Mouse (Mus musculus) embryonic facial prominence, embryonic 13.5 days (tissue): ENCODE measurements at regions not wholly inside any gene's neighbourhood (a gene's known extent, or its start where the extent isn't known, plus 50 kb on each side); places are given as distances from the start of the nearest gene placed in this dataset.

ENCODE experiments used
- ATAC-seq: fragments of 200-750 bp; cut with Nextera tagmentation; 2 replicates; pipeline ENCODE4 v1.8.0; 2017; ENCODE audit warnings: low read depth; ENCODE audit not compliant: insufficient number of reproducible peaks, insufficient read depth, low FRiP score, low TSS enrichment
- H3K27ac ChIP-seq: fragments of 300-500 bp; sonication (generic); 2 replicates; pipeline ENCODE4 v1.5.1; 2015; ENCODE audit warnings: moderate library complexity, mild to moderate bottlenecking, inconsistent platforms
- H3K27me3 ChIP-seq: fragments of 300-500 bp; sonication (generic); 2 replicates; pipeline ENCODE4 v1.6.1; 2015; ENCODE audit warnings: mild to moderate bottlenecking, inconsistent platforms
- H3K36me3 ChIP-seq: fragments of 300-500 bp; sonication (generic); 2 replicates; pipeline ENCODE4 v1.6.1; 2015; ENCODE audit warnings: mild to moderate bottlenecking, inconsistent platforms
- H3K4me1 ChIP-seq: fragments of 300-500 bp; sonication (generic); 2 replicates; pipeline ENCODE4 v1.6.1; 2015; ENCODE audit warnings: inconsistent platforms
- H3K4me2 ChIP-seq: fragments of 300-500 bp; sonication (generic); 2 replicates; pipeline ENCODE4 v1.6.1; 2015; ENCODE audit warnings: moderate library complexity, mild to moderate bottlenecking, inconsistent platforms
- H3K4me3 ChIP-seq: fragments of 300-500 bp; sonication (generic); 2 replicates; pipeline ENCODE4 v1.5.1; 2015; ENCODE audit warnings: mild to moderate bottlenecking, inconsistent platforms
- H3K9ac ChIP-seq: fragments of 300-500 bp; sonication (generic); 2 replicates; pipeline ENCODE4 v1.6.1; 2015; ENCODE audit warnings: mild to moderate bottlenecking, inconsistent platforms
- H3K9me3 ChIP-seq: fragments of 300-500 bp; sonication (generic); 2 replicates; pipeline ENCODE4 v1.6.1; 2016; ENCODE audit warnings: inconsistent platforms
- WGBS: fragments of 180-500 bp; shearing (Covaris S2); methylation state at CpG from one replicate; pipeline ENCODE4 v1.1.7; 2015; ENCODE audit warnings: mixed read lengths; 5-methylcytosine and 5-hydroxymethylcytosine counted together

DNA sequence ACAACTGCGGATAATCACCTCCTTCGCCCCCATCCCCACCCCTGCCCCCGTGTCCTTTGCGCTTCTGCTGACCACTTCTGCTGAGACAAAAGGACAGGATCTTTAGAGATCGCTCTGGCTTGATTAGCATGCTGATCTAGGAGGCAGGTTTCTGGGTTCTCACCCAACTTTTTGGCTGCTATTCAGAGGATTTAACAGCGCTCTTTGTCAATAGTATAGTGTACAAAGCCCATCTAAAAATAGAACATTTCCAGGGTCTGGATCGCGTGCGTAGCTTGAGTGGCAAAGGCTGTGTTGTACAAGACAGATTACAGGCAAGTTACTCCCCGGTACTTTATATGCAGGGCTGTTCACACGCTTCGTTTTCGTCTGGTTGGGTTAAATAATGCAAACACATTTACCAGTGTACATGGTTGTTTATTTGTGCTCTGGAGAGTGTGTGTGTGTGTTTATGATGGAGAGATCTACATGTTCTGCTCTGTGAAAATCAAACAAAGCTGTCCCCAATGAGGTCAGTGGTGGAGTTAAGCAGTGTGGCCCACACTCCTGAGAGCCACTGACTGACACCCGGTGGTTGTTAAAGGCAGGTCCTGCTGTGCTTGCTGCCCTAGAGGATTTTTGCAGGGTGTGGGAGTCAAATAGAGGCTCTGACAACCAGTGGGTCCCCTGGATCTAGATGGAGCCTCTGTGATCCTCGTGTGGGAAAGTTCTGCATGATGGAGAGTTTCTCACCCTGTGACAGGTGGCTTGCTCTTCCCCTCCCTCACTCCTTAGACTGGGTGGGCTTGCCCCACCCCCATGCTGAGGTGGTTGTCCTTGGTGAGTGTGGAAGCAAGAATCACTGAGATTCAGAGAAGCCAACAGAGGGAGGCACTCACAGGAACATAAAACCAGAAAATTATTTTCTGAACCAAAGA is 146.5 kb upstream of the Jade1 start:
- H3K27ac ChIP-seq: peak overlapping the region; percentile 8; the same call in 1 of the 2 replicates
- 31% methylated on average over 15 of the region's 15 CpGs for WGBS

GRCm38 (mm10) chr3:41408423-41408820 is 147.1 kb upstream of the Jade1 start:
- peak overlapping the region; percentile 31 for H3K4me3 ChIP-seq
- no peaks in the 10 kb centered on the region for H3K9me3 ChIP-seq
- H3K27me3 ChIP-seq: no peaks in the 10 kb centered on the region
- 11% methylated on average over 14 of the region's 14 CpGs for WGBS
- peak overlapping the region; percentile 66 for H3K4me2 ChIP-seq
- no peak overlapping the region for H3K27ac ChIP-seq
- peaks cover 15% of the 10 kb centered on the region; the same call in 1 of the 2 replicates for H3K4me1 ChIP-seq
- H3K9ac ChIP-seq: peak overlapping the region; percentile 44; the same call in 1 of the 2 replicates
- peak; percentile 71; the same call in 1 of the 2 replicates for ATAC-seq
- no peaks in the 10 kb centered on the region for H3K36me3 ChIP-seq

More for the DNA sequence above, 146.5 kb upstream of the Jade1 start:
- Histone ChIP-seq H3K4me3 (peak overlapping the region; percentile 31), H3K4me2 (peak overlapping the region; percentile 66), H3K9ac (peak overlapping the region; percentile 44; the same call in 1 of the 2 replicates), H3K9me3 (no peaks in the 10 kb centered on the region), H3K4me1 (peaks cover 15% of the 10 kb centered on the region; the same call in 1 of the 2 replicates), H3K27me3 (no peaks in the 10 kb centered on the region), H3K36me3 (no peaks in the 10 kb centered on the region)
- ATAC-seq: 0 out of 2 replicates have a peak, but pooled peaks have one; percentile 59

- 78% methylated on average over 9 of the region's 9 CpGs for WGBS
- Histone ChIP-seq H3K27me3 (no peaks in the 10 kb centered on the region), H3K4me2 (peak overlapping the region; percentile 66), H3K4me3 (peak overlapping the region; percentile 31; the same call in 1 of the 2 replicates), H3K27ac (no peak overlapping the region), H3K4me1 (peaks cover 15% of the 10 kb centered on the region; the same call in 1 of the 2 replicates), H3K9me3 (no peaks in the 10 kb centered on the region), H3K9ac (no peak overlapping the region), H3K36me3 (no peaks in the 10 kb centered on the region)
- no peak; the same call in 1 of the 2 replicates for ATAC-seq
These were observed 147.5 kb upstream of the Jade1 start for GRCm38 (mm10) chr3:41407988-41408387.

GRCm38 (mm10) chr3:41407520-41407919 is 148.0 kb upstream of the Jade1 start:
- 66% methylated on average over 1 of the region's 1 CpGs for WGBS
- Histone ChIP-seq H3K9me3 (no peaks in the 10 kb centered on the region), H3K27me3 (no peaks in the 10 kb centered on the region), H3K4me1 (peaks cover 11% of the 10 kb centered on the region; the same call in 1 of the 2 replicates), H3K27ac (no peak overlapping the region), H3K36me3 (no peaks in the 10 kb centered on the region), H3K4me3 (no peak overlapping the region), H3K4me2 (no peak overlapping the region), H3K9ac (no peak overlapping the region)
- no peak for ATAC-seq

GRCm38 (mm10) chr3:41401881-41402280 is 153.7 kb upstream of the Jade1 start:
- H3K9ac ChIP-seq: no peak overlapping the region
- no peaks in the 10 kb centered on the region for H3K4me1 ChIP-seq
- H3K27me3 ChIP-seq: no peaks in the 10 kb centered on the region
- H3K27ac ChIP-seq: no peak overlapping the region
- H3K4me3 ChIP-seq: no peak overlapping the region
- H3K4me2 ChIP-seq: no peak overlapping the region
- no peaks in the 10 kb centered on the region for H3K36me3 ChIP-seq
- 79% methylated on average over 4 of the region's 4 CpGs for WGBS
- H3K9me3 ChIP-seq: no peaks in the 10 kb centered on the region
- no peak for ATAC-seq

DNA sequence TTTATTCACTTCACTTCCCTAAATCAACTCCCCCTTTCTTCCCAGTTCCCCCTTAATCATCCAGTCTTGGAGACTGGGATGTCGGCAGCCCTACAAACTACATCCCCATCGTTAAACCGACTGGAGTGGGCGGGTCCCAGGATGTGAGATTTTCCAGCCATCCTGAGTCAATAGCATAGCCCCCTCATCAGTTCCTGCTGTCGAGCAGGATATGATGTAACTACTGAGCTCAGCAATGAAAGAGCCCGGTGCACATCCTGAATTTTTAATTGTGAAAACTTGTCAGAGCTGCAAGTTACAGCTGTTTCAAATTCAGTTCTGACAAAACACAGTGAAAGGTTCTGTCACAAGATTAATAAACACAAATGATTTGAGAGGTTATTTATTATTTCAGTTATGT is 165.7 kb upstream of the Jade1 start:
- H3K9me3 ChIP-seq: no peaks in the 10 kb centered on the region
- 55% methylated on average over 6 of the region's 6 CpGs for WGBS
- H3K4me3 ChIP-seq: no peak overlapping the region
- peaks cover 6% of the 10 kb centered on the region; the same call in 1 of the 2 replicates for H3K4me1 ChIP-seq
- H3K27ac ChIP-seq: no peak overlapping the region
- no peak for ATAC-seq
- H3K9ac ChIP-seq: no peak overlapping the region
- 0 out of 2 replicates have a peak, but pooled peaks cover 3% of the 10 kb centered on the region for H3K27me3 ChIP-seq
- H3K4me2 ChIP-seq: no peak overlapping the region
- no peaks in the 10 kb centered on the region for H3K36me3 ChIP-seq

- no peak overlapping the region for H3K4me3 ChIP-seq
- no peak for ATAC-seq
- no peaks in the 10 kb centered on the region for H3K36me3 ChIP-seq
- peaks cover 6% of the 10 kb centered on the region; the same call in 1 of the 2 replicates for H3K4me1 ChIP-seq
- no peak overlapping the region for H3K27ac ChIP-seq
- no peak overlapping the region for H3K4me2 ChIP-seq
- H3K27me3 ChIP-seq: 0 out of 2 replicates have a peak, but pooled peaks cover 3% of the 10 kb centered on the region
- H3K9ac ChIP-seq: no peak overlapping the region
- 55% methylated on average over 9 of the region's 9 CpGs for WGBS
- no peaks in the 10 kb centered on the region for H3K9me3 ChIP-seq
These were observed 167.9 kb upstream of the Jade1 start for GRCm38 (mm10) chr3:41387469-41388212.

DNA sequence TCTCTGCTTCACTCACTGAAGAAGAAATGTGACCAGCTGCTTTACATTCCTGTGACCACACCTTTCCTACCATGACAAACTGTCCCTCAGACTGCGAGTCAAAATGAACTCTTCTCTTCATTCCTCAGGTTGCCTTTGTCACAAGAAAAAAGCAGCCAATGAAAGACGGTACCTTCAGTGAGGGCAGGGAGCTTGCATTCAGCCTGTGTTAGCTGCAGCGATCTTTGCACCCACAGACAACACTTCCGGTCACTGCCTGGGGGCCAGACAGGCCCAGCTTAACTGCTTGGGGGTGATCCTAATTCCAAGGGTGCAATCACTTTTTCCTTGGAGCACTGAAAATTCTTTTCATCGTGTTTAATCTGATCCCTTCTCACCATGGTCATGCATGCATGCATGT is 169.2 kb upstream of the Jade1 start:
- no peak overlapping the region for H3K27ac ChIP-seq
- H3K9ac ChIP-seq: no peak overlapping the region

GRCm38 (mm10) chr3:41384410-41384809 is 171.1 kb upstream of the Jade1 start:
- Histone ChIP-seq H3K9ac (no peak overlapping the region), H3K36me3 (no peaks in the 10 kb centered on the region), H3K27me3 (0 out of 2 replicates have a peak, but pooled peaks cover 3% of the 10 kb centered on the region), H3K4me2 (no peak overlapping the region), H3K4me3 (no peak overlapping the region), H3K27ac (no peak overlapping the region), H3K9me3 (no peaks in the 10 kb centered on the region), H3K4me1 (peaks cover 6% of the 10 kb centered on the region; the same call in 1 of the 2 replicates)
- ATAC-seq: no peak
- WGBS: 72% methylated on average over 10 of the region's 10 CpGs

More for the DNA sequence above, 169.2 kb upstream of the Jade1 start:
- no peaks in the 10 kb centered on the region for H3K9me3 ChIP-seq
- no peaks in the 10 kb centered on the region for H3K36me3 ChIP-seq
- H3K4me3 ChIP-seq: no peak overlapping the region
- H3K27me3 ChIP-seq: 0 out of 2 replicates have a peak, but pooled peaks cover 3% of the 10 kb centered on the region
- peaks cover 6% of the 10 kb centered on the region; the same call in 1 of the 2 replicates for H3K4me1 ChIP-seq
- ATAC-seq: no peak
- 47% methylated on average over 5 of the region's 5 CpGs for WGBS
- H3K4me2 ChIP-seq: no peak overlapping the region

DNA sequence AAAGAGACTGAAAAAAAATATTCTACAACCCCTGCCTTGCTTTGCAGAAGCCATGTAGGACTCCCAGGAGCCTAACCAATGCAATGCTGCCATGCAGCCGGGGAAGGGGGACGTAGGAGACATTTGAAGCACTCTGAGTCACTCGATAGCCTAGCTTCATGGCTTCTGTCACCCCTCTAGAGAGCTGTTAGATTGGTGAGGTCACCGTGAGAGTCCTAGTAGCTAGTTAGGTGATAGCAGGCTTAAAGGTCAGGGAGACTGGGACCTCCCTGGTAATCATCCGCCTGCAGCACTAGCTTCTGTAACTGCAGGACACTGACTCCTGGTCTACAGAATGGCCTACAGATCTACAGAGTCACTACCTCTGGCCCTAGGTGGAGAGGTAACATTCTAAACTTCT is 177.0 kb upstream of the Jade1 start:
- Histone ChIP-seq H3K27me3 (no peaks in the 10 kb centered on the region), H3K36me3 (no peaks in the 10 kb centered on the region), H3K4me3 (no peak overlapping the region), H3K4me2 (no peak overlapping the region), H3K27ac (no peak overlapping the region), H3K4me1 (no peaks in the 10 kb centered on the region), H3K9me3 (no peaks in the 10 kb centered on the region), H3K9ac (no peak overlapping the region)
- ATAC-seq: no peak
- 83% methylated on average over 5 of the region's 5 CpGs for WGBS

DNA sequence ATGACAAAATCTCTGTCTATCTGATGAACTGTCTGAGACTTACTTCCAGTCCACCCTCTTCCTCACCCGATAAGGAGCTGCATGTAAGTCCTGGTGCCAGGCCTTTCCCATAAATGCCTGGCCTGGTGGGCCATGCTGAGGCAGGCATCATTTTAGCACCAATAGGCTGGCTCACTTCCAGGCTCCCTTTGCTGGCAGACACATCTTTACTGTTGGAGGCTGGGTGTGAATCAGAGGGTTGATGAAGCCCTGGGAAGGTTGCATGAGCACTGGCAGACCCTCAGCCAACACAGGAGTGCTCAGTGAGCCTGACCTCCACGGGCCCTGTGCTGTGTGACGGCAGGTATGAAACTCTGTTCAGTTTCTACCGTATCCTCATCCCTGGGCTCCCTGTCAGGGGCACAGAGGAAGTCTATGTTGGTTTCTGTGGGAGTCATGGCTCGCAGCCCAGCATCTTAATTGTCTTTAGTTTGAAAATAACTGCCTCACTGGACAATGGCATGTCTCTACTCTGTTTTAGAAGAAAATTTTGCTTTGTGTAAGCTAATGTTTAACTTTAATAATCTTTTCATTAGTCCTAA is 177.6 kb upstream of the Jade1 start:
- Histone ChIP-seq H3K9me3 (no peaks in the 10 kb centered on the region), H3K36me3 (no peaks in the 10 kb centered on the region), H3K4me3 (no peak overlapping the region), H3K27ac (no peak overlapping the region), H3K4me2 (no peak overlapping the region), H3K27me3 (no peaks in the 10 kb centered on the region), H3K9ac (no peak overlapping the region), H3K4me1 (no peaks in the 10 kb centered on the region)
- no peak for ATAC-seq
- WGBS: 81% methylated on average over 5 of the region's 5 CpGs
